Mouse (Mus musculus) megakaryocyte, embryonic 14.5 days (primary cell): ENCODE data around the gene Maml2.

Experiments
- FLI1 ChIP-seq: IDR thresholded peaks from 2 replicates; pipeline ENCODE4 v1.6.1; 2012; ENCODE audit warnings: low read length, inconsistent platforms, mixed read lengths
- GATA1 ChIP-seq: IDR thresholded peaks from 3 replicates; pipeline ENCODE4 v1.6.1; 2012; ENCODE audit warnings: mixed read lengths, low read length, inconsistent platforms, borderline replicate concordance

DNA sequence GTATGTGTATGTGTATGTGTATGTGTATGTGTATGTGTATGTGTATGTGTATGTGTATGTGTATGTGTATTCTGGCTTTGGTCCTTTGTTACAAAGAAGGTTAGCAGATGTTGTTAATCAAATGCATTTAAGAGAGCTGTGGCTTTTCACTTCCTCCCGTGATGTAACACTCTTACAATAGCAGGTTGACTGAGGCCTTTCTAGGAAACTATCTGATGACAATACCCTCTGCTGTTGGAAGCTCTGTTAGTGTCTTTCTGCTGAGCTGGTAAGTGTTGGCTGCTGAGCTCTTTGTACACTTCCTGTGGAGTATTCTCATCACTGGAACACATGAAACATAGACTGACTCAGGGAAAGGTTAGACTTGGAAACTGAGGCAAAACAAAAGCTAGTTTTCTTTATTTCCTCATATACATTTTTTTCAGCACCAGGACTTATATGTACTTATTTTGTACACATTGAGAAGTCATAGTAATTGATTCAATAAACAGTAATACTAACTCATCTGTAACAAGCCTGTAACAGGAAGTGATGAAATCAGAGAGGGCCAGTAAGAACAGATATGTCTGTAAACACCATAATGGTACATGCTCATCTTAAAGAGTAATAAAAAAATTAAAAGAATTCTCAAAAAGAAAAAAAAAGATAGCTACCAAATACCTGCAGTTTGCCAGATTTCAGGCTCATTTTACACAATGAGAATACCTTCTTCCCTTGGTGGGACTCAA is 145.9 kb downstream of the Maml2 start:
- TF ChIP-seq GATA1: no peak
- no peak for TF ChIP-seq FLI1
